Mouse (Mus musculus): Measurements from ENCODE around the gene Pin4. TPM values are rescaled to one million over a fixed set of nuclear protein-coding genes. Genes with fewer than 3 reads are reported as not detected.

Gene Pin4
- polyA plus RNA-seq, 2 experiments = 46.3 to 66.0 TPM

GRCm38 (mm10) chrX:102169724-102170123 lies 50.5 kb downstream of the Pin4 start:
- no peak for ATAC-seq (ENCODE audit: low FRiP score, low read depth)
- no peak for TF ChIP-seq POLR2A (IDR thresholded peaks at IDR 0.05; ENCODE audit: borderline replicate concordance, extremely low read depth, insufficient read depth, insufficient read length)
- Histone ChIP-seq H3K9ac (ENCODE audit: low read depth, low read length, severe bottlenecking) (no peak overlapping the region), H3K36me3 (ENCODE audit: control insufficient read depth, insufficient read depth, low read length) (no peaks in the 10 kb centered on the region), H3K4me1 (ENCODE audit: control insufficient read depth, insufficient read depth, low read length) (no peaks in the 10 kb centered on the region), H3K9me3 (ENCODE audit: control insufficient read depth, low read length) (no peaks in the 10 kb centered on the region), H3K4me2 (replicated peaks; ENCODE audit: low read depth, low read length, severe bottlenecking) (no peak overlapping the region), H3K27ac (replicated peaks; ENCODE audit: low read depth, low read length) (no peak overlapping the region), H3K4me3 (replicated peaks; ENCODE audit: low read length) (no peak overlapping the region), H3K27me3 (ENCODE audit: control insufficient read depth, insufficient read depth, low read length) (no peaks in the 10 kb centered on the region)
- 67% methylated on average over 1 of the region's 1 CpGs for WGBS
- no peak for DNase-seq (ENCODE audit: low spot score)

- no peak overlapping the region for H3K9ac ChIP-seq (ENCODE audit: low read depth, low read length, severe bottlenecking)
- no peaks in the 10 kb centered on the region for H3K36me3 ChIP-seq (ENCODE audit: control insufficient read depth, insufficient read depth, low read length)
- H3K27ac ChIP-seq (replicated peaks; ENCODE audit: low read depth, low read length) = no peak overlapping the region
- H3K4me3 ChIP-seq (replicated peaks; ENCODE audit: low read length) = no peak overlapping the region
- ATAC-seq (ENCODE audit: low FRiP score, low read depth) = no peak
- TF ChIP-seq POLR2A (IDR thresholded peaks at IDR 0.05; ENCODE audit: borderline replicate concordance, extremely low read depth, insufficient read depth, insufficient read length) = no peak
- no peak for DNase-seq (ENCODE audit: low spot score)
- 41% methylated on average over 3 of the region's 3 CpGs for WGBS
- no peaks in the 10 kb centered on the region for H3K4me1 ChIP-seq (ENCODE audit: control insufficient read depth, insufficient read depth, low read length)
- no peaks in the 10 kb centered on the region for H3K9me3 ChIP-seq (ENCODE audit: control insufficient read depth, low read length)
- H3K4me2 ChIP-seq (replicated peaks; ENCODE audit: low read depth, low read length, severe bottlenecking) = no peak overlapping the region
- no peaks in the 10 kb centered on the region for H3K27me3 ChIP-seq (ENCODE audit: control insufficient read depth, insufficient read depth, low read length)
These were observed 50.9 kb downstream of the Pin4 start for GRCm38 (mm10) chrX:102170135-102170534.

- TF ChIP-seq POLR2A (IDR thresholded peaks at IDR 0.05; ENCODE audit: borderline replicate concordance, extremely low read depth, insufficient read depth, insufficient read length) = no peak
- DNase-seq (ENCODE audit: low spot score) = no peak
- no peaks in the 10 kb centered on the region for H3K36me3 ChIP-seq (ENCODE audit: control insufficient read depth, insufficient read depth, low read length)
- 65% methylated on average over 3 of the region's 3 CpGs for WGBS
- H3K27me3 ChIP-seq (ENCODE audit: control insufficient read depth, insufficient read depth, low read length) = no peaks in the 10 kb centered on the region
- no peak overlapping the region for H3K9ac ChIP-seq (ENCODE audit: low read depth, low read length, severe bottlenecking)
- H3K4me3 ChIP-seq (replicated peaks; ENCODE audit: low read length) = no peak overlapping the region
- H3K27ac ChIP-seq (replicated peaks; ENCODE audit: low read depth, low read length) = no peak overlapping the region
- no peaks in the 10 kb centered on the region for H3K9me3 ChIP-seq (ENCODE audit: control insufficient read depth, low read length)
- H3K4me1 ChIP-seq (ENCODE audit: control insufficient read depth, insufficient read depth, low read length) = no peaks in the 10 kb centered on the region
- no peak overlapping the region for H3K4me2 ChIP-seq (replicated peaks; ENCODE audit: low read depth, low read length, severe bottlenecking)
- no peak for ATAC-seq (ENCODE audit: low FRiP score, low read depth)
These were observed 51.7 kb downstream of the Pin4 start for GRCm38 (mm10) chrX:102170900-102171299.

- H3K36me3 ChIP-seq (ENCODE audit: control insufficient read depth, insufficient read depth, low read length) = no peaks in the 10 kb centered on the region
- H3K4me1 ChIP-seq (ENCODE audit: control insufficient read depth, insufficient read depth, low read length) = no peaks in the 10 kb centered on the region
- H3K9ac ChIP-seq (ENCODE audit: low read depth, low read length, severe bottlenecking) = no peak overlapping the region
- H3K4me2 ChIP-seq (replicated peaks; ENCODE audit: low read depth, low read length, severe bottlenecking) = no peak overlapping the region
- DNase-seq (ENCODE audit: low spot score) (no peak), ATAC-seq (ENCODE audit: low FRiP score, low read depth) (no peak)
- WGBS = 87% methylated on average over 5 of the region's 5 CpGs
- H3K9me3 ChIP-seq (ENCODE audit: control insufficient read depth, low read length) = no peaks in the 10 kb centered on the region
- H3K4me3 ChIP-seq (replicated peaks; ENCODE audit: low read length) = no peak overlapping the region
- H3K27me3 ChIP-seq (ENCODE audit: control insufficient read depth, insufficient read depth, low read length) = no peaks in the 10 kb centered on the region
- no peak for TF ChIP-seq POLR2A (IDR thresholded peaks at IDR 0.05; ENCODE audit: borderline replicate concordance, extremely low read depth, insufficient read depth, insufficient read length)
- H3K27ac ChIP-seq (replicated peaks; ENCODE audit: low read depth, low read length) = no peak overlapping the region
These were observed 56.5 kb downstream of the Pin4 start for GRCm38 (mm10) chrX:102175538-102176287.

Other genes with a start within 250 kb of the Pin4 start
- gene Rtl5, start 48.1 kb upstream of the Pin4 start, polyA plus RNA-seq (2012; rRNA removed) = 24.8 and 28.8 TPM in 2 replicates
- 1.1 and 1.6 TPM in 2 replicates for gene Rtl5, start 48.1 kb upstream of the Pin4 start, polyA plus RNA-seq (2014; fragmentation: Nextera tagmentation; extraction: Ambion mirVana)
- gene Ercc6l, start 37.6 kb downstream of the Pin4 start, polyA plus RNA-seq (2012; rRNA removed) = 4.5 and 6.1 TPM in 2 replicates
- 10.9 and 12.0 TPM in 2 replicates for gene Ercc6l, start 37.6 kb downstream of the Pin4 start, polyA plus RNA-seq (2014; fragmentation: Nextera tagmentation; extraction: Ambion mirVana)
- 1,357 and 1,784 TPM in 2 replicates for gene Rps4x, start 69.9 kb downstream of the Pin4 start, polyA plus RNA-seq (2012; rRNA removed)
- 995 and 1,012 TPM in 2 replicates for gene Rps4x, start 69.9 kb downstream of the Pin4 start, polyA plus RNA-seq (2014; fragmentation: Nextera tagmentation; extraction: Ambion mirVana)
- 32.5 and 45.4 TPM in 2 replicates for gene Cited1, start 132.7 kb downstream of the Pin4 start, polyA plus RNA-seq (2012; rRNA removed)
- 27.2 and 31.3 TPM in 2 replicates for gene Cited1, start 132.7 kb downstream of the Pin4 start, polyA plus RNA-seq (2014; fragmentation: Nextera tagmentation; extraction: Ambion mirVana)